Mouse (Mus musculus) induced T-regulatory cell, adult 2 months (primary cell): Measurements from ENCODE around the gene Sdf2l1.

Source experiments
- DNase-seq: peaks from one replicate; pipeline ENCODE4 v3.0.0-alpha.2; 2012; ENCODE audit warnings: low read depth

Gene Sdf2l1

DNA sequence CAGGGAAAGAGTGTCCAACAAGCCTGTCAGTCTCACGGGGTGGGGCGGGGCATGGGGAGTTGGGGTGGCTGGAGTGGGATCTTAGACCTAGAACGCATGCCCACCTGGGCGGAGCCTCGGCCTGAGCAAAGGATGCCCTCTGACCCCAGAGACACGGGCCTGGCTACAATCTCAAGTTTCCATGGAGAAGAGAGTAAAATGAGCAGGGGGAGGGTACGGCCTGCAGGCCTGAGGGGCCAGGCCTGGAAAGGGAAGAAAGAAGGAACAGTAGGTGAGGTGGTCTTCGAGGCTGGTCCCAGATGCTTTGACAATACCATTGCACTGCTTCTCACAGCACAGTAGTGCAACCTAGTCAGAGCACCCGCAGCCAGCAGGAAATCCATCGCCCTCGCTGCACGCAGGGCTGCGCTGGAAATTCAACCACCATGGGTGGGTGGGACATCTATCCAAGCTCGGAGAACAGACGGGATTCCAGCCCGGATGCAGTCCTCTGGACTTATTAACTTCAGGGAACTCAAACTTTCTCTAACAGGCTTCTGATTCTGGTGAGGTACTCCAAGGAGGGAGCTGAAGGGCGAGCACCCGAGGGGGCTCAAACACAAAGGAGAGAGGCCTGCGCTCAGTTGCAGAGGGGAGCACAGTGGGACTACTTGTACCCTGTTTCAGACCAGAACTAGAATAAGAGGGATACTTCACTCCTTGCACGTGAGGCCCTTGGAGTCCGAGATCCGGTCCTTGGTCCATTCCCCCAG lies 7.9 kb downstream of the Sdf2l1 start:
- DNase-seq: peak; percentile 40

DNA sequence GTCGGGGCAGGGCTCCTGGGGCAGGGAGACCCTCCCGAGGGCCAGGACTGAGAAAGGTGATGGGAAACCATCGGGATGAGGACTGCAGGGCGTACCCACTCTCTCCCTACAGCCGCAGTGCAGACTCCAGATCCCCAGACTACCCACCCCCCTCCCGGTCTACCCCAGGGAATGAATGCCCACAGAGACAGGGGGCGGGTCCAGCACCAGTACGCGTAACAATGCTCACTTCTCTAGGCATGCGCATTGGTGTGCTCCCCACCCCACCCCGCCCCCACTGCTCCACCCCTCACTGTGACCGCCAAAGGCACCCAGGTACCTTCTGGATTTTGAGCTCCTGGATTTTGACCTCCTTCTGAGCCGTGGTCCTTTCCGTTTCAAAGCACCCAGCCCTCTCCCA lies 10.6 kb downstream of the Sdf2l1 start:
- no peak for DNase-seq

DNA sequence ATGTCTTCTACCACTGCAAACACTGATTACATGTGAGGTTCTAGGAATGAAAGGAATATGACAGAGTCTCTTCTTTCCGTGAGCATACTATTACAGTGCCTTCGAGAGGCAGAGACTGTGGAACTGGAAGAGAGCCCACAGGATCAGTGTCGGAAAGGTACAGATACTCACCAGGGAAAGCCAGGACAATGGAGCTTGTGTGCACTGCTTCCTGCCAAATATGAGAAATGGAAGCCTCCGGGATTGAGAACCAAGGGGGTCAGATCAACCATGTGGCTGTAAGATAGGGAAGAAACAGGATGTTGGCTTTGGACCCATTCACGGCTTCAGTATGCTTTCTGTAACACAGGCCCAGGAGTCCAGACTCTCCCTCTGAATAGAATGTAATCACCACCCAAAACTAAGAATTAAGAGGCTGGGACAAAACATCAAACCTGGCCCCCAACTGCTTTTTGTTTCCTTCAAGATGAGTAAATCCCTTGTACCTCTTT lies 14.8 kb downstream of the Sdf2l1 start:
- DNase-seq: no peak

DNA sequence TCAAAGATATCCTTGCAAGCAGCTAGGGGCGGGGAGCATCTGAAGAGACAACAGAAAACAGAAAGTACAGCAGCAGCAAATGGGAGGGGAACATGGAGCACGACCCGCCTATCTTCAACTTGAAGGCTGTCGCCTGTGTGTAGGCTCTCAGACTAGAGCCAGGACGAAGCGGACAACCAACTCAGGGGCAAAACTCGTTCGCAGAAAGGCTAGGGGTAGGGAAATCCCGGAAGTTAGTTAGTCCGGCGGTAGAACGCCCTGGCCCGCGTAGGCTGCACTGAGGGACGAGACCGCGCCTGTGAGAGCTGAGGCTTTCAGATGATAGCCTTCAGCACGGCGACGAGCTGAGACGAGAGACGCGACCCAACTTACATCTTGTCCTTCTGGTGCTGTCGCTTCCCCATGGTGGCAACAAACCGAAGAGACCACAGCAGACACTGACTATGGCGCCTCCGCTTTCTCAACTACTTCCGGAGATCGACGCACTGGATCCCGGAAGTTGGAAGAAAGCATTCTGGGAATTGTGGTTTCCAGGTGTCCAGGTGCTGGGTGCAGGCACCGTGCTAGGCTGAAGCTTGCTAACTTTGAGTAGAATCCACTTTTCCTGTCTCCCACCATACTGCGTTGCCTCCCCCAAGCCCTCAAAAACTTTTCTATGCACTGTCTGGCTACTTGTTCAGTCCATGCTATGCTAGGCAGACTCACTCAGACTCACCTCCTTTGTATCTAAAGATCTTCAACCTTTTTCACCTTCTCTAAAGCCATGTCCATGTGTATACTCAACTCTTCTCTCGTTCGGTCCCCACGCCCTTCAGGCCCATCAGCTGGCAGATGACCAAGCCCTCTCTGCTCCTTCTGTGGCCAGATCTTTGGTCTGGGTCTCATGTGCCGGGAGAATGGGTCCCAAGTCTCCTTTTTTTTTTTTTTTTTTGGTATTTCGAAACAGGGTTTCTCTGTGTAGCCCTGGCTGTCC lies 21.1 kb downstream of the Sdf2l1 start, which contains the start of gene Ppil2:
Gene Ppil2 (minus strand): TSS at position 487 of the 973 bp plus-strand sequence.
- DNase-seq: peak; percentile 86

DNA sequence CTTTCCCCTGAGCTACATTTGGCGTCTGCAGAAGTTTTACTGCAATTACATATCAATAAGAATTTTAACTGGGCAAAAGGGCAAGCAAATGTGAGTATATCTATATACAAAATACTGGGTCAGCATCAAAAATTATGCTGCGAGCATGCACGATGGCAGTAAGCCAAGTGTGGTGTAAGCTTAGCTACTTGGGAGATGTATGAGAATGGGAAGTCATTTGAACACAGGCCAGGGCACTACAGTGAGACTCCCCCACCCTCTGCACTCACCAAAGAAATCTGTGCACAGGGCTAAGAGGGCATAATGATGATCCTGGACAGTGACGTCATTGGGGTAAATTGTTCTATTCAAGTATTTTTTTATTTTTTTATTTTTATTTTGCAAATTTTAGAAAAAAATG lies 27.6 kb downstream of the Sdf2l1 start:
- DNase-seq: no peak

DNA sequence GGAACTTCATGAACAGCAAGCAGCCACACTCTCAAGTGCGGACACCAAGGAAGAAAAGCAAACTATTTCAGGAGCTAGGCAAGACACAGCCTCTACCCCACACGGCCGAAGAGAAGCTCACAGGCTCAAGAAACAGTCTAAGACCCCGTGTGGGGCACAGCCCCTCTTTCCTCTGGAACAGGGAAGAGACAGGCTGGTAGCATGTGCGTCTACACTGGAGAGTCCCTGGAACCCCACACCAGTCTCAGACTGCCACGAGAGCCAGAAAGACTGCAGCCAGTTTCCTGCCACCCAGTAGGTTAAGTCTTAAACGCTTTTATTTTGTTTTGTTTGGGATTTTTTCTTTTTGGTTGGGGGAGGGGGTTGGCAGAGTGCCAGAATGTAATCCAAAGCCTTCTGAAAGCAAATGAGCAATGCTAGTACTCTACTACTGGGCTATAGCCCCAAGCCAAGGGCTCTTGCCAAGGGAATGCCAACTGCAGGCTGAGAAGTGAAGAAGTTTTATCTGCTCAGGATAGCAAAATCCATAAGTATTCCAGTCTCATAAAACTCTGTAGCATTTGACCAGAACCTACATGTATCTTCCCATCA lies 29.5 kb downstream of the Sdf2l1 start:
- DNase-seq: no peak

DNA sequence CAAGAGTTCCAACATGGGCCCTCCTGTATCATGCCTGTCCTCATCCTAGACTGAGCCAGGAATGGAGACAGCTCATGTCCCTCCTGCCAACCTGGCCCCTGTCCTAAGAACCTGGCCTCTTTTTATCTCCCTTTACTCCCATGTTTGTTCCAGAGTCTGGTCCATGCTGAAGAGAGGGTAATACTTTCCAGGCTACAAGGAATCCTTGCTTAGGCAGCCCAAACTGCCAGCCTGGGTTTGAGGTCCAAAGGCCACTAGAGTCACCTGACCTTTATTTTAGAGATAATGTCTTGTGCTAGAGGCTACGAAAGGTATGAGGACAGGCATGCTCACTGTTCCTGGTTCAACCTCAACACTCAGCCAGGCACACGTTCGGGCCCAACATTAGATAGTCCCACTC lies 35.2 kb downstream of the Sdf2l1 start:
- no peak for DNase-seq

DNA sequence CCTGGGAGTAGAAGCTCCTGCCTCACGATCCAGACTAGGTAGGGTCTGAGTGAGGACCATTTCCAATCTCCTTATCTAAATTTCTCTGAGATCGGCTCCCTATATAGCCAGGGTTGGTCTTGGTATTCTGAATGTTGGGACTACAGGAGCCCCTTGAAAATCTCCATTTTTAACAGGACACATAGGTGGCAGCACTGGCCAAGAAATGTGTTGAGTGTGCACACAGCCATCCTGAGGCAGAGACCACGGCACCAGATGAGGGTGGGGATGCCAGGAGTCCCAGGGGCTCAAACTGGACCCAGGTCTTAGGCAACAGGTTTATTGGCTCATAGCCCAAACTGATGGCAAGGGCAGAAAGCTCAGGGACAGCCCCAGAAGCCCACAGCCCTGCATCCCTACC lies 43.8 kb downstream of the Sdf2l1 start:
- DNase-seq: no peak

DNA sequence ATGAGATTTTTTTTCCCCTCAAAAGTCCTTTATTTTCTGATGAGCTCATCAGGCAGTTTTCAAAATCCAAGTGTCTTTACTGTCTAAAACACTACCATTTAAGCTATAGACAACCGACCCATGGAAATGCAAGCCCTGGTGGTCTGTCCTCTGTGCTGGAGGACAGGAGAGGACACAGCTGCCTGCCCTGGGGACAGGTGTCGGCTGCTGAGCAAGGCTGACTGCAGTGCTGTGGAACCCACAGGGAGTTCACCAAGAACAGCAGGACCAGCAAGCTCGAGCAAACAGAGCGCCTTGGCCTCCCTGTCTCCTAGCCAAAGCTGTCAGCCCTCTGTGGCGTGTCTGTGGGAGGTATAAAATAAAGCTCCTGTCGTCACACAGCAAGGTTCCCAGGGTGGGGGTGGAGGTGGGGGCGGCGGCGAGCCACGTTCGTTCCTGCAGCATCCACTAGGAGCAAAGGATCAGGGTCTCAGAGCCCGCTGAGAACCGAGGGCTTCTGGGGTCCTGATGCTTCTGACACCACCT lies 45.5 kb downstream of the Sdf2l1 start:
- no peak for DNase-seq

DNA sequence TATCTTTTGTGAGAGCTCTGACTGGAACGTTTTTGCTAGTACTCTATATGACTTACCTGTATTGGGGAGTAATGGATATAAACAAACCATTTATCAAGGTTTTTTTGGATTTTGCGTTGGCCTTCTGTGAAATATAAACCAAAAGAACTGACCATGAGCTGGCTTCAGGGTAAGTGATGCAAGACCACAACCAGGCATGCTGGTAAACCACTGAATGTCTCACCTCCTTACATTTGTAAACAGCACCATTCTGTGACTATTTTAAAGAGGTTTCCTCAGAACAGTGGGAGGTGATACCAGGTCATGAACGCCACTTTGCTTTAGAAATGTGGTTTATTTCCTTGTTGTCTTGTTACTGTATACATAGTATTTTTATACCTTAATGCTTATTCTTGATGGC lies 45.9 kb downstream of the Sdf2l1 start:
- no peak for DNase-seq

DNA sequence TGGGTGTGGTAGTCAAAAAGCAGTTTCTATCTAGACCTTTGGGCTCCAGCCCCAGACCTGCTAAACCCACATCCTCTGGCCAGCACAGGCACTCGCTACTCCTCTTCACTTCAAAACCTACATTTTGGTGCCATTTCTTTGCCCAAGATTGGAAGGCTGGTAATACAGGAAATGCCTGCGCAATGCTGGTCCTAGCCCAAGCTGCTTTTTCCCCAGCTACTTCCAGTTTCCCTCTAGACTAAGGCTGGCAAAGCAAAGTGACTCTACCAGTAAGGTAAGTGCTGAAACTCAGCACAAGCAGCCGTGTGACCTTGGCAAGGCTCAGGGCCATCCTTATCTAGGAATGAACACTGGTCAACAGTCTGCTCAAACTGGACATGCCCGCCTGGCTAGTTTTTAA lies 46.5 kb downstream of the Sdf2l1 start:
- DNase-seq: peak; percentile 40

DNA sequence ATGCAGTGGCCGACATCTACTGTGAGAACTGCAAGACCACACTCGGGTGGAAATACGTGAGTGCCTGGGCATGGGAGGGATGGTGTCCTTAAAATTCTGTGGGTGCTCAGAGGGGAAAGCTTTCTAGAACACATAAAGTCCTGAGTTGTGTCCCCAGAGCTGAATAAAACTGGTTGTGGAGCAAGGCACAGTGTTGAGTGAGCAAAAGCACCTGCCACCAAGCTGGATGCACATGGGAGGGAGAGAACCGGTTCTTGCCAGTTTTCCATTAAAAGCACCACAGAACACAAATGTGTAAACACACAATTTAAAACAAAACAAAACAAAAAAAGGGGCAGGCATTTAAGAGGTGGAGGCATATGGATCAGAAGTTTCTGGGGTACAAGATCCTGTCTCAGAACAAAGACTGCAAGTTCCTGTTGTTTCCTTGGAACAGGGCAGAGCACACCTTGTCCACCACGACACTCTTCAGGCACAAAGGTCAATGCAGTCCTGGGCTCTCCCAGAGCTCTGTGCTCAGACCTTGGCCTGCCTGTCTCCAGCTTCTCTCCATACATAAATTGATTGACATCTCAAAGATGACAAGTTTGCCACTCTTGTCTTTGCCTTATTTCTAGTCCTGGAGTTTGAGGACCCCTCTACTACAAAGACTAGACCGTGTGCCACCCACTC lies 49.9 kb downstream of the Sdf2l1 start:
- DNase-seq: no peak
